Mouse (Mus musculus) splenic B cell, adult 2 months (primary cell): ENCODE measurements around the gene Dclk1.

Experiments used
- DNase-seq: peaks from one replicate; pipeline ENCODE4 v3.0.0-alpha.2; 2011; ENCODE audit warnings: low read depth, low spot score
- H3K27me3 ChIP-seq: 2 replicates; pipeline ENCODE4 v1.6.1; 2012; ENCODE audit warnings: mild to moderate bottlenecking, low read length, moderate library complexity, mixed read lengths; ENCODE audit not compliant: control insufficient read depth, poor library complexity, insufficient read depth, severe bottlenecking
- H3K36me3 ChIP-seq: 2 replicates; pipeline ENCODE4 v1.6.1; 2012; ENCODE audit warnings: mild to moderate bottlenecking, low read length, moderate library complexity, mixed read lengths; ENCODE audit not compliant: control insufficient read depth, poor library complexity, insufficient read depth, severe bottlenecking

The Dclk1 gene

DNA sequence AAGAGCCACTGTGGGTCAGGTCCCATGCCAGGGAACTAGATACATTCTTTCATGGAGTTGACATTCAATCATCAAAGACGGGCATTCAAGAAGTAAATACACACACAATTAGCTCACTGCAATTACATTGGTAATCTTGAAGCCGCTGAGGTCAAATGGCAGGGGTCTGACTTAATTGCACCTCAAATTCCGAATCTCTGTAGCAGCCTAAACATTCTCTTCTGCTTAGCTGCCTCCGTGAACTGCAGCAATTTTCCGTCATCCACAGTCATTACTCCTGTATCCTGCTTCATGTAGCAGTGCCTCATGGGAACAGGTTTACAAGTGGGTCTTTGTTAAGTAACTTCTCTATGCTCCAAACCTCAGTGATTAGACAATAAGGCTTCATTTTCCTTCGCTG lies 249.9 kb downstream of the Dclk1 start:
- H3K36me3 ChIP-seq, result no peaks in the 10 kb centered on the region
- no peak for DNase-seq
- H3K27me3 ChIP-seq, result no peaks in the 10 kb centered on the region

DNA sequence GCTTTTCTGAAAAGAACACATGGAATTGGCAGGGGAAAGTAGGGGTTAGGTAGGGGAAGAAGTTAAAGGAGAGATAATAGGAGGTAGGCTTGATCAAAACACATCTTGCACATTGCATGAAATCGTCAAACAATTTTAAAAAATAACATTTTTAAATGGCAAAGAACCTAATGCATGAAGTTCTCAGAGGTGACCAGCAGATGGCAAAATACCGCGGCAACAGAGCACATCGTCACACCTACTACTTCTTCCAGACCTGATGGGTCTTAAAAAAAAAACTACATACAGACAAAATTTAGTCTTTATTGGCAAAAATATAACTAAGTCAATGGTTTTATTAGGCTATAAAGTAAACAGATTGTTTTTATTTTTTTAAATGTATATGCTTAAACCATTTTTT lies 252.2 kb downstream of the Dclk1 start:
- Histone ChIP-seq H3K27me3 (no peaks in the 10 kb centered on the region), H3K36me3 (no peaks in the 10 kb centered on the region)
- no peak for DNase-seq

DNA sequence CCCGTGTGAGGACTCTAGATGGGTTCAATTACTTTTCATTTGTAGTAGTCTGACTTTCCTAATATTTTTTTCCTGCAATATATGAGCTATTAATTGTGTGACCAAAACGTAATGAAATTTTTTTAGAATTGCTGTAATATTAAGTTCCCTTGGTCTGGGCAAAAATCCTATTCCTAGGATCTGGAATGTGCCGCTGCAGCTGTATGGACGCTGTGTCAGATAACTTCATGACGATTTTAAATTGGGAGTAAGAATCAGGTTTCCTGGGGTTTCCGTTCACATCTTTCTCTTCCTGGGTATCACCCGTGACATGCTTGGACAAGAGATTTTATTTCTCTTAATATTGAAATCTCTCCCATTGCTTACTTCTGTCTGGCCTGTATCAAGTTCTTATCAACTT lies 253.1 kb downstream of the Dclk1 start:
- no peak for DNase-seq
- H3K36me3 ChIP-seq, result no peaks in the 10 kb centered on the region
- no peaks in the 10 kb centered on the region for H3K27me3 ChIP-seq

DNA sequence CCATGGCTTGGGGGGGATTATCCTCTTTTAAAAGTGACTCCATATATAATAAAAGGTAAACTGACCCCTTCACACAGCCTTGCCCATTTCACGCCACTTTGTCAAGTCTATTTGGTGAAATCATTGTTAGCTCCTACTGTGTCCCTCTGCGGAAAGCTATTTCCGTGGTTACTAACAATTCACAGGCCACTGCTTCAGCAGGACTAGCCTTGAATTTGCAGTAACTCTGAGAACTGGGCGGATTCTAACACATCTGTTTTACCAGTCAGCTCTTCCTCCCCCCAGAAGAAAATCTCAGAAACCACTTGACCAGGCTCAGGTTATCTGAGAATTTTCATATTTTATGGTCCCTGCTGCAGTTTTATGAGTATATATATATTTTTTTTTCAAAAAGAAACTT lies 253.7 kb downstream of the Dclk1 start:
- H3K27me3 ChIP-seq, result no peaks in the 10 kb centered on the region
- no peak for DNase-seq
- H3K36me3 ChIP-seq, result no peaks in the 10 kb centered on the region

DNA sequence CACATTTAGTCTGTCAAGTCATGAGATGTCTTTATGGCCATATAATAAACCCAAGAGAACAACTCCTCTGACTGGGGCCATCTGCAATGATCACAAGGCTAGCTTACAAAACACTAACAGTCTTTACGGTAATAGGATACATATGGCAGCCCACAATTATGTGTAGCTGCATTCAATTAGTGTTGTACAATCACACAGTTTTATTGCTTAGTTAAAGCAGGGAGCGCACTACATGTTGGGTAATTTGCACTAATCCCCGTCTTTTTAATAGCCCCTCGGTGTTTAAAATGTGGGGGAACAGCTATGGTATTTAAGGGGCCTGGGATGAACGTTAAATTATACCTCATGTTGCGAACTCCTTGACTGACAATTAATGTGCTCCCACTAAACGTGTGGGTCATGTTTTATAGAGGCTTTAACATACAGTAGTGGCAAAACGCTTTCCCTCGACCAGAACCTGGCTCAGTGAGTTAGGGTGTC lies 254.3 kb downstream of the Dclk1 start:
- H3K27me3 ChIP-seq, result no peaks in the 10 kb centered on the region
- H3K36me3 ChIP-seq, result no peaks in the 10 kb centered on the region
- DNase-seq, result no peak

DNA sequence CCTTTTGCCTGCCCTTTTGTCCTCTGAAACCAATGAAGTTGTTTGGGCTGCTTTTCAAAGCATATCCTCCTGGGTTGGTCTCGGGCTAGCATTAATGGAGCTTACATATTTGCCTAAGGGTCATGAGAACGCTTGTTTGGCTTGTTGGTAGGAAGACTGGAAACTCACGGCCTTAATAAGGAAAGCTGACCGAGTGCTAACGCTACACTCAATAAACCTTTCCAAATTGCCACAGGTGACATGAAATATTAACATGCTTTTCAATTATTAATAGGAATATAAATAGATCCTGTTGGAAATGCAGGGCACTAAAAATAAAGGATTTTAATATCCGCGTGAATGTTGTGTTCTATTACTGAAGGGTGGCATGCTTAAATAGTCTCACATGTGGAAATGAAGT lies 257.1 kb downstream of the Dclk1 start:
- no peaks in the 10 kb centered on the region for H3K27me3 ChIP-seq
- no peaks in the 10 kb centered on the region for H3K36me3 ChIP-seq
- no peak for DNase-seq

DNA sequence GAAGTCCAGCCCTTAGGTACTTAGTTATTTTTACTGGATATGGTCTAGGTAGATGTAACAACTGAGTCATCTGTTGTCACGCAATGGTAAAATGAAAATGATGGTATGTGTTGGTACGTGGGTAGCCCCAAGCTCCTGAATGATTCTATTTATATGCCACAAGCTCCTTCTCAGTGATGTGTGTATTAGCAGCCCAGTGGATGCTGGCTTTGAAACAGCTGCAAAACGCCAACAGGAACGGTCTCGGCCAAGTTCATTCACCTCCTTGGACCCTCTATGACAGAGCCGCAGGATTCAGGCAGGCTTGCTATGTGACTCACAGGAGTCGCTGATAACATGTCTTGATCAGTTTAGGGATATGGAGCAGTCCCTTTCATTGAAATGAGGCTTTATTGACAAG lies 268.0 kb downstream of the Dclk1 start:
- no peak for DNase-seq
- Histone ChIP-seq H3K27me3 (no peaks in the 10 kb centered on the region), H3K36me3 (no peaks in the 10 kb centered on the region)

DNA sequence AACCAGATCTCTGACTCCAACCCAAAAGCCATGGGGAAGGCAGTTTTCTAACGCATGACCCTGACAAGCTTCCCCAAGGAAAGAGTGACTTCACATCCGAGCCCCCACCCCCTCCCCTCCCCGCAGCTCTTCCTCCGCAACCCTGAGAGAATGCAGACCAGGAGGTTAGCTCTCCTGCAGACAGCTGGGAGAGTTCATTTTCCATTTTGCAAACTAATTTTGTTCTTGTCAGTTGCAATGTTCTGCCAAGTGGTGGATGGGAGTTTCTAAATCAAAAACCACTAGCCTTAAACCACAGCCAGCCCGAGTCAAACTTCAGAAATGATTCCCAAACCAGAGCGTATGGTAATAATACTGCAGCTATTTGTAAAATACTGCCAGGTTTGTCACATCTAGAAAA lies 269.5 kb downstream of the Dclk1 start:
- Histone ChIP-seq H3K36me3 (no peaks in the 10 kb centered on the region), H3K27me3 (no peaks in the 10 kb centered on the region)
- no peak for DNase-seq

DNA sequence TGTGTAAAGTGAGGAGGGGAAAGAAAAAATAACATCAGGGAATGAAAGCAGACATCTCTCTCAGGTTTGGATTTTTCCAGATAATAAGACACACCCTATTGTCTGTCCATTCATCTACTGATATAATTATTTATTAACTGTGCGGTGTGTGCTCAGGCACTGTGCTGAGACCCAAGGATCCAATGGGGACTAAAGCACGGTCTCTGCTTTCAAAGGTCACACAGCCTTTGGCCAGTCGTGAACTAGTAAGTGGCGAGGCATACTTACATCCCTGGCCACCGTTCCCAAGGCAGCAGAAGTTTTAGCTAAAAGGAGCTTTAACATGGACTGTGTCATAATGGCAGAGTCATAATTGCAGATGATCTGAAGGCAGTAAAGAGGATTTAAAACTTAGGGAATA lies 273.8 kb downstream of the Dclk1 start:
- no peak for DNase-seq
- Histone ChIP-seq H3K27me3 (no peaks in the 10 kb centered on the region), H3K36me3 (no peaks in the 10 kb centered on the region)

DNA sequence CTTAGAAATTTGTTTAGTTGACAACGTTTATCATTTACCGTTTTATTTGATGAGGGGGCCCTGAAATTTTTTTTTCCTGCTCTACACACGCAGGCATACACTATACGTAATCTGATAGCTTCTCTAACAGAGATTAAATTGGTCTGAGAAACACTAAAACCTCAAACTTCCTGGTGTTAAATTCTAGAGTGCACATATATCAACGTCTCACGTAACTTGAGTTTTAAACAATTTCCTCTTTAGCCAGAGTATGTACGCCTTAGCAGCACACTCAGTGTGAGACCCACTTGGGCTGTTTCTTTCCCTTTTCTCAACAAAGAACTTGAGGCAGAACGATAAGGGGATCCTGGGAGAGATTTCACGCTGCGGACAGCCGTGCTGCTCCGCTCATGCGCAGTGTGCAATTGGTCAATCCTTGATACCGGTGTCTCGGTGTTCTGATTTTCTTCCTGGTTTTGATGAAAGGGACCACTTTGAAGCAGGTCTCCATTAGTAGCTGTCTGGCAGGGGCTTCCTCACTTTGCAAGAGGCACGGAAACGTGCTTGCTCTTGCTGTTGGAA lies 275.4 kb downstream of the Dclk1 start:
- H3K36me3 ChIP-seq, result no peaks in the 10 kb centered on the region

DNA sequence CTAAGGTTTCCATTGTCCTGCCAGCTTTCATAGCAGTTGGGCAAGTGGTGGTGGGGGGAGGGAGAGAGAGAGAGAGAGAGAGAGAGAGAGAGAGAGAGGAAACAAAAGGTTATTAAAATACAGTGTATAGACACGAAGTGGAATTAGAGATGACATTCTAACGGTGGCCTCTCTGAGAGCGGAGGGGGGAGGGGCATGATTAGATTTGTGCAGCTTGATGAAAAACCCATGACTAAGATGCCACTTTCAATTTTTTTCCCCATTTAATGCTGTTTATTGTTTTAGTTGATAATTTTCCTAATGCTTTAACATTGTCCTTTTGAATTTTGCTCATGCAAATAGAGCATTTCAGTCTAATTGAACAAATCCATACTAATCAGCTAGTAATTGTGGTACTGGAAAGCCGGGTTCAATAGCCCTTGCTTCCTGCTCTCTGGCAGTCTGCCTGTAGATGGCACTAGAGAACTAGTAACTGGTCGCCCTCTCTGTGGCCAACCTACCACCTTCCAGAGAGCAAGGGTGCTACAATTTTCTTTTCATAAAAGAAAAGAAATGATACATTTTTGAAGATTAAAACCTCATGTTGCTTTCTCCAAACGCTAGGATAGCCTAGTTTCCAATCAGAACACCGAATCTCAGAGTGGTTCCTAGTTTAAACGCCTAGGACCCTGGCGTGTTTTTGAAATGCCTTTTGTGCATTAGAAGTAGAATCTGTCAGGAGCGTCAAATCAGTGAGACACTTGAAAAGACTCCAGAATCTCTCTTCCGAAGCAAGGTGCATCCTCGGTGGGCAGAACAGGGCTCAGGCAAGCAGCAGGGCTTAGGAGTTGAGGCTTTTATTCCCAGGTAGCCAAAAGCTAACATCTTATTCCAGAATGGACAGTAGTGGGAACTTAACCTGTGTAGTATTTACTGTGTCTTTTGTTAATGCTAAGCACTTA lies 278.3 kb downstream of the Dclk1 start:
- Histone ChIP-seq H3K27me3 (no peaks in the 10 kb centered on the region), H3K36me3 (no peaks in the 10 kb centered on the region)
- peak; percentile 21 for DNase-seq

More for the DNA sequence above, 275.4 kb downstream of the Dclk1 start:
- no peaks in the 10 kb centered on the region for H3K27me3 ChIP-seq
- DNase-seq, result no peak

DNA sequence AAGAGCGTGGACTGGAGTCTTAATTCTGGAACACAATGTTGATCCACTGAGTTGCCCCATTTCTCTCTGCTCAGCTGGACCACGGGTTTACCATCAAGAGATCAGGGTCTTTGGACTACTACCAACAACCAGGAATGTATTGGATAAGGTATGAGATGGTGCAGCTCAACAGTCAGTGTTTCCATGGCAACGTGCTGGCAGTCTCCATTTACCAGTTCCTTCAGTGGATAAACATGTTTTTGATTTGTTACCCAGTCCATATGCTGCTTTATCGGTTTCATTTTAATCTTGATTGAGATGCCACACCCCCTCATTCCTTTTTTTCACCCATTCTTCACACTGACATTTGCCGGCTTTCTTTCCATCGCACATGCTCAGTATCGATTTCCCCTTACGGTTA lies 279.6 kb downstream of the Dclk1 start:
- H3K36me3 ChIP-seq, result no peaks in the 10 kb centered on the region
- no peak for DNase-seq
- H3K27me3 ChIP-seq, result no peaks in the 10 kb centered on the region

DNA sequence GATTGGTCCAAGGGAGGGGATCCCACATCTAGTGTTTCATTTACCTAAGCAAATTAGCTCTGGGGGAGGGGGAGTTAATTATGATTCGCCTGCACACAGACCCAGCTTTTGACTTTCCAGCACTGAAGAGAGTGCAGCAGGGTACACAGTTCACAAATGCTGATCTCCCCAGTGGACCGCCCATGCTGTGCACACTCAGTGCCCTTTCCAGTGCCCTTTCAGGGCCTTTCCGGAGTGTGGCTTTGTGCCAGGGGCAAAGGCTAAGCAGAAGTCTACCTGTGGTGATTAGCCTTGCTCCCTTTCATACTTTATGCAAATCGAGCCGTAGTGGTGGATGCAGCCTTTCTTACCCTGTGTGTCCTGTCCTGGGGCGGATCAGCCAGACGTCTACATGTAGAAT lies 281.1 kb downstream of the Dclk1 start:
- DNase-seq, result no peak

DNA sequence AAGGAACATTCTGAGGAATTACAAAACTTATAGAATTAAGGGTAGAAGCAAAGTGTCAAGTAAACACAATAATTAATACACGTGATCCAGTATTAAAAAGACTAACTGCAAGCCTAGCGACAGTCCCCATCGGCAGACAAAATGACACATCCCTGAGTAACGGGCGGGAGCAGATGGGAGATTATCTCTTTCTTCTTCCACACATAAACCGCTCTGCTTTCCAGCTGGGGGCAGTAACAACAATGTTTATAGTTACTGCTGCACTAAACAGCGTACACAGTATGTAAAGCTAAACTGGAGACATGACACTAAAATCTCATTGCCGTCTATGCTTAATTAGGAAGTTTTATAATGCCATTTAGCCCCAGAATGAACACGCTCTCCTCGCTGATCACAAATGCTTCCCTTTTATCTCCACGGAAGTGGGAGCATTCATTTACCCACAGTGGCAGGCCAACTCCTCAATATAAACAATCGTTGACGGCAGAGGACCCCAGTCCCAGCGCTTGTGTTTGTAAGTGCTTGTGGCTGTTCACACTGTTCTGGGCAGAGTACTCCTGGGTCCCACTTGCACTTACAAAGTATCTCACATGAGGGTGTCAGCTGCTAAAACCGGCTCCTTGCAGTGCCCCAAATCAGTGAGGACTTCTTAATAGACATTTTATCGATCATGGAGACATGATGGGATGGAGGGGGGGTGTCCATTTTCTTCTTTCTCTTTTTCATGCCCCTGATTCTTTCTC lies 281.7 kb downstream of the Dclk1 start:
- no peaks in the 10 kb centered on the region for H3K27me3 ChIP-seq
- DNase-seq, result no peak
- no peaks in the 10 kb centered on the region for H3K36me3 ChIP-seq

More for the DNA sequence above, 281.1 kb downstream of the Dclk1 start:
- Histone ChIP-seq H3K36me3 (no peaks in the 10 kb centered on the region), H3K27me3 (no peaks in the 10 kb centered on the region)
